Mouse (Mus musculus) cerebellum, adult 2 months (tissue): ENCODE data around the gene Atp8a1.

Experiments used
- CTCF ChIP-seq: fragments of 200-500 bp; IDR thresholded peaks from 2 replicates; pipeline ENCODE4 v1.5.1; 2011; ENCODE audit warnings: low read depth, mild to moderate bottlenecking, control low read depth, low read length, moderate library complexity, borderline replicate concordance; ENCODE audit not compliant: insufficient read depth
- POLR2A ChIP-seq: fragments of 200-500 bp; IDR thresholded peaks from 2 replicates; pipeline ENCODE4 v1.6.1; 2011; ENCODE audit warnings: low read length, control low read depth, borderline replicate concordance; ENCODE audit not compliant: insufficient read depth

DNA sequence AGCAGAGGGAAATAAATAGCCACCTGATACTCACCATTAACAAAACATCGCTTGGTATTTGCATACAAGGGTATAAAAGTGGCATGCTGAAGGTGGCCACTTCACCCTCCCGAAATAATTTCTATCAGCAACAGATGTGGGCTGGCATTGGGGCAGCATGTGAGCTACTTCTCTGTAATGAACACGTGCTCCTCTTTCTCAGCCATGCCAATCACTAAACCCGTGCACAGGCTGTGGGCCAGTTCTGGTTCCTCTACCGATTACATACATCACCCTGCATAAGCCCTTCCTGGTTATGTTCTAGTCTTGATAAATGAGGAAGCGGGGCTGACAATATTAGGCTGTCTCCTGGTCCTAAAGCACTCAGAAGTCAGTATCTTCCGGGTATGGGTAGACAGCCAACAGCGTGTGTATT is 25.2 kb downstream of the Atp8a1 start:
- TF ChIP-seq CTCF: no peak
- no peak for TF ChIP-seq POLR2A
